Mouse (Mus musculus) frontal cortex, postnatal 36 days (tissue): Measurements from ENCODE around the gene Trak2.
"Not testable (repeated sequence)": the region's sequence is repeated elsewhere in the genome, so short reads cannot be mapped to it uniquely, and the experiment has no call there.

Source experiments
- DNase-seq, 2 experiments: peaks; one replicate each; pipeline ENCODE4 v3.0.0; 2022; ENCODE audit warnings: low spot score in 2 of 2

Gene Trak2

DNA sequence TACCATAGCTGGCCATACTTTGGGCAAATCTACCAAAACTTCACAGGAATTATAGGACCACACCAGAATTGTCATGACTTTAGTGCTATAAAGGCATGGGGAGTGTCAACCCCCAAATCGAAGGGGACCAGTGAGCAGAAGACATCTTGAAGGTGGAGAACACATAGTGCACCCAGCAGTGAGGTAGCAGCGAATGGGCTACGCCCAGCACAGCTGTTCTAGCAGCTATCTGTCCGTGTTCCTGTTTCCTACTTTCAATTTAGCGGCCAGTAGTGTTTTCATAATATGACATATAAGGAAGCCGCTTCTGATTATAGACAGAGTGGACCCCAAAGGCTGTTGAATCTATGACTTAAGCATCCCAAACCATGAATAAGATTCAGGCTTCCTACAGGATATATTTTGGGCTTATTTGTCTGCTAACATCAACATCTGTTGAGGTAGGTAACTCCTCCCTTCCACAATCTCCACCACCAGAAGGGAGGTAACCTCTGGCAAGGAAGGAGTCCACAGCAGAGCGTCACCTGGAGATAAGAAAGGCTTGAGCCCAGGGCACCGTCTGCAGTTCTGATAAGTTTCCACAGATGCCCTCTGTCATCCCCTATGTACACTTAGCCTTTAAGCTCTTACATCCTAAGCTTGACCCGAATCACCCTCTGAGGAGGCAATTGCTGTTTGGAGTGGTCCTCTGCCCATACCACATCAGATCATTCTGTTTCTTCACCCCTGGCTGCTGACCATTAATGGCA is 19.4 kb downstream of the Trak2 start:
- DNase-seq: no peak

DNA sequence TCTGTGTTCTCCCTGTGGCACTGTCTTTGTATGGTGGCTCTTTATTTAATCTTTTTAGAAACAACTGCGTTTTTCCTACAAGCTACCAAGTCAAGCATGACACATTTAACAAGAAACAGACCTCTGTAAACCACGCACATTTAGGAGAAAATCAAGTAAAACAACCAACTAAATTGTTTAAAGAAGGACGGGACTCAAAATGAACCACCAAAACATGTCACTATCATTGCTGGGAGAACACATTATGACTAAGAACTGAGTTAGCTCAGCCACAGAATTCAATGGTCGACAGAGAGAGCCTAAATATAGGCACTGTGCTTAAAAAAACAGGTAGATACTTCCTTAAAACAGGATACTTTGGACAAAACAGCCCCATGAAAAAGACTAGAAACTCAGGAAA is 20.2 kb downstream of the Trak2 start:
- DNase-seq: no peak

DNA sequence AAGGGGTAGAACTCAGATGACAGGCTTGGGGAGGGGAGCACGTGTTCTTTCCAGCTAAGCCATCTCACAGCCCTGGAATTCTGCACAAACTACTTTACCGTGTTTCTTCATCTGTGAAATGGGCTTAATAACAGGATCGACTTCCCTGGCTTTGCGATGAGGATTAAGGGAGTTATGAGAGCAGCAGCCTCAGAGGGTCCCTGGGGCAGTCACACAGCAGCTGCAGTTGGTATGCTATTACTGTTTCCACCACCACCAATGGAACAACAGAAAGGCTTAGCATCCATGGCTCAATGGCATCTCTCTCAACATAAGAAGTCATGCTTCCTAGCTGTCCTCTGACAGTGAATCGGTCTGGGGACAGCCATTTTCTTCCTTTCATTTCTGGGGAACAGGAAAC is 20.7 kb downstream of the Trak2 start:
- no peak for DNase-seq

DNA sequence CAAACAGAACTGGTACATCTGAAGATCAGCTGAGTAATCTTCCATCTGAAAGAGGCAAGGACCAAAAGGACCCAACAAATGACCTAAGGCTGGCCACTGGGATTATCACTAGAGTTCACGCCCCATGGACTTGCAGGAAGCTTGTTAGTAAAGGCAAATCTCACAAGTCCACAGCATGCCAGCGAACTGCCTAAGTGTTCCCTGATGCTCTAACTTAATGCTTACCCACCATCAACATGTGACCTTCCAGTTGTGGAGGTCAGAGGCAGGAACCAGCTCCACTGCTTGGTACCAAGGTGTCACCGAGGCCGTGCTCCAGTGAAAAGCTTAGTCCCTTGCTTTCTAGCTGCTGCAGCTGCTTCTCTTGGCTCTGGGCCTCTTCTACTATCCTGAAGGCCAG is 21.4 kb downstream of the Trak2 start:
- no peak for DNase-seq

DNA sequence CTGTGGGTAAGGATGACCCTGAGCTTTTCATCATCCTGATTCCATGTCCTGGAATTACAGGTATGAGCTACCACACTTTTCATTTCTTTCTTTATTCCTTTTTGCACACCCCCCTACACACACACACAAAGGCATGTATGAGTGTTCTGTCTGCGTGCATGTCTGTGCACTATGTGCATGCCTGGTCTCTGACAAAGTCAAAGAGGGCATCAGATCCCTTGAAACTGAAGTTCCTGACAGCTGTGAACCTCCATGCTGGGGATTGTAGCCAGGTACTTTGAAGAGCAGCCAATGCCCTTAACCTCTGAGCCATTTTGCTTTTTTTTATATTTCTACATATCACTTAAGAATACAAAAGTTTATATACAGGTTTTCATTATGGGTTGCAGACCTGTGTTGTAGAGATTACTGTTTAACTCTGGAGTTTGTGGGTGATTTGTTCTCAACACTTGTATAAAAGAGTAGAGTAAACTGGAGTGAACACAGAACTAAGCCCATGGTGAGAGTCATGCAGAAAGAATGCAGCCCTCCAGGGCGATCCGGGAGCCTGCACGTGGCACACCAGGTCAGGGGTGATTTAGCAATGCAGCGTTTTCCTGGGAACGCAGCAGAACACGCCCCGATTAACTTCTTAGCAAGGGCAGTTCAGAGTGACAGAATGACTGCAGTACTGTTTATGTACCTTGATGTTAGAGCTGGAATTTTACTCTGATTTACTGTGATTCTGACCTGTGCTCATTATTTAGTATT is 22.2 kb downstream of the Trak2 start:
- no peak for DNase-seq

DNA sequence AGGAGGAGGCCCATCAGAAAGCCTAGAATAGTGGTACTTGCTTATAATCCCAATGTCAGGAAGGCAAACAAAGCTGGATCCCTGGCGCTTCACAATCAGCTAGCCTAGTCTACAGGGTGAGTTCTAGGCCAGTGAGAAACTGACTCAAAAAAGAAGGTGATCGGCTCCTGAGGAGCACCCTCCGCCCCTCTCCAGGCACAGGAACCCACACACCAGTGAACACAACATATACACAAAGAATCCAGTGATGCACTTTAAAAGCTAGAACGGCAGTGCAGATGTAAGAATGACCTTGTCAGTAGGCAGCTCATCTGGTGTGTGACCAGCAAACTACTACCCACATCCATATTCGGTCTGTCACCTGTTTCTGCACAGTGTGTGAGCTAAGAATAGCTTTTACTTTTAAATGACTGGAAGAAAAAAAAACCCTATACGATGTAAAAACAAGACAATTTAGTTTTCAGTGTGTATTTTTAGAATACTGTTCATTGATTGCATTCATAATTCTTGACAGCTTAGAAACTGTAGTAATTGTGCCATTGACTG is 23.6 kb downstream of the Trak2 start:
- no peak for DNase-seq

DNA sequence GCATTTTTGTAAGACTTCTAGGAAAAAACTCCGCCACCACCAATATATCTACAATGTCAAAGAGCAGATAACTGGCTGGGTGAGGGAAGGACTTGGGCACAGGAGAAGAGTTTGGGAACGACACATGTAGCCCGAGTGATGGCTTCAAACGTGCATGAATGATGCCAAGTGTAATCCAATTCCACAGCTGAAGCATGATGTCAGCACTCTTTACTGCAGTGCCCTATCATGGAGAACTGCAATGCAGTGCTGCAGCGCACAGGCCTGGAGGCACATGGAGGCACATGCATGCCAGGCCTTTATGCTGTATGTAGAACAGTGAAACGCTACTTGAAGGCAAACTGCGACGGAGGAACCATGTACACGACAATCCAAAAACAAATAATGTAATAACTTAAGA is 26.5 kb downstream of the Trak2 start:
- DNase-seq: no peak

DNA sequence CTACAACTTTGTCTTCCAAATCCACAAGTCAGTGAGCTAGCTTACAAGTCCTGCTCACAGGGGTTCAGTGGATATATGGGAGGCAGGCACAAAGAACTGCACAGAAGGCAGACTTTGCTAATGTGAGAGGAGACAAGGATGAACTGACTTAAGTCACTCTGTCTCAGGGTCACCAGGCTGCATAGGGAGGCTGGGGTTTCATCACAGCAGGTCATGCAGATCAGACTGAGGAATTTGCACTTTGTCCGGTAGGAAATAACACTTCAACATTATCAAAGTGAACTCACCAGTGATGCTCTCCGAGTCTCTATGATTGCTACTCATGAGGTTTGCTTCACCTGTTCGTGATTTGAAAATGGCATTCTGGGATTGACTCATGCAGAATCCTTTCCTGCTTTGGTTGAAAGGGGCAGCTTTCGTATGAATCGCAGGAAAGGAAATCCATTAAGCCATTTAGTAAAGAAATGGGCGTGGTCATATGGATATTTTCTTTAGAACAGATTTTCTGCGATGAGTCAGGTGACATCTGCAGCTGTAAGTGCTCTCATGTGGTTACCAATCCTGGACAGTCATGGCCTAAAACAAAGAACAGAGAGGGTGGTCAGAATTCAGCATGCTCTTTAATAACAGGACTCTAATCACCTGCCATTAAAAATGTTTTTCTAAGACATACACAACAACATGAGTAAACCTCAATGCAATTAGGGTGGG is 27.1 kb downstream of the Trak2 start:
- DNase-seq: no peak

DNA sequence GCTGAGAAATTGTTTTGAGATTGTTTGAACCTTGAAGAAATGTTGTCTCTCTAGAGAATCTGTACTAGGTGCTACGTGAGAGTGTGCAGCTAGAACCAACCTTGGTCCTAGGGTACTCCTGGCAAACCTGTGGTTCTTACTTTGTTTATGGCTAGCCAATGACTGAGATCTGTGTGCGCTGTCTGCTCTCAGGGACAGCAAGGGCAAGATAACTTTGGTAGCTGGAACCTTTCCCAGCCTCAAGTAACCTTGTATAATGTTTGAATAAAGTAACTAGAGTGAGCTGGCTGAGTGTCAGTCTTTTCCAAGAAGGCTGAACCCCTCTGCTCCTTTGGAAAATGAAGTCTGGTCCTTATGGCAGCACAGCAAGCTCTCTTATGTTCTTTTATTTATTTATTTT is 27.7 kb downstream of the Trak2 start:
- DNase-seq: no peak

DNA sequence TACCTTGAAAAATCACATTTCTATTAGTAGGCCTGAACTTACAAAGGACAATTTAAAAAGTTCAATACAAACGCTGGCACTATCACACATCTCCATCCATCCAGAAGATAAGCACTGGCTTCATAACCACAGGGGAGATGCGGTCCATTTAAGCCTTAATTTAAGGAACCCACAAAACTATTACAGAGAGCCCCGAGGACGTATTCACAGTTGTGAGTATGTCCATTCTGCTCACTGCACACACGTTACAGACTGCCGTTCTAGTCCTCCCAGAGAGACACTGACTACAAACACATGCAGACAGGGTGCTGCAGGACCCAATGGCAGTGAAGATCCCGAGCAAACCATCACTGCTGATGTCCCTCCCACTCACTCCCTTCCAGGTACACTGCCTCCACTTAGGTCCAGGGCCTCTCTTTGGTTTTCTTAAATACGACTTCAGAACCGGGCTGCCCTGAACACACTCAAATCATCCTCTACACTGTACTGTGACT is 35.6 kb downstream of the Trak2 start:
- DNase-seq: no peak

DNA sequence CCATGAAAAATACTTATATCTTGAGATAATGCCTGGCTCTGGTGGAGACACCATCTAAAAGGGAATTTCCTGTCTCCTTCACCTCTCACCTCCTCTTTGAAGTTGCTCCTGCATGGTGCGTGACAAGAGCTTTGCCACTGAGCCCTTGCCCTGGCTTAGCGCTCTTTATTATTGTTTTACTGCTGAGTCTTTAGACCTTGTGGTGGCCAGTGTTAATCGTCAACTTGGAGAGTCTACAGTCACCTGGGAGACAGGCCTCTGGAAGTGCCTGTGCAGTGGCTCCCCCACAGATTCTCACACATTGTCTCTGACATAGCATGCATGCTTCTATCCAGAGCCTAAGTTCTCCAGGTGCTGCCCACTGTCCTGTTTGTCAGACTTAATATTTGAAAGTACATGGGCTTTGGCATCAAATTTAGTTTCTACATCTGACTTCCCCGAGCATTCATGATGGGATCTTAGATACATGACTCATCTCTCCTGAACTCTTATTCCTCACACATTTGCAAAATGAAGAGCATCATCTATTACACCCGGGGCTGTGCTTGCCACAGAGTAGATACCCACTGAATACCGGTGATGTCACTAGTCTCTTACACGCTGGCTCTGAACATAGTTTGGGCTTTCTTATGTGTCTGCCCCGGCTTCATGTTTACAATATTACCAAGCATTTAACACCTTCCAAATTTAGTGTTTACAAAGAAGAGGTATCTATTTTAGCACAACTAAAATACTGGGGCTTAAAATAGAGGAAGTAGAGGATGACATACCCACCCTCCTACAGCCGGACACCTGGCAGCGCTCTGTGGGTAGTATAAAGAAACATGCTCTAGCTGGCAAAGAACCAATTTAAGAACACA is 36.3 kb downstream of the Trak2 start:
- no peak for DNase-seq

DNA sequence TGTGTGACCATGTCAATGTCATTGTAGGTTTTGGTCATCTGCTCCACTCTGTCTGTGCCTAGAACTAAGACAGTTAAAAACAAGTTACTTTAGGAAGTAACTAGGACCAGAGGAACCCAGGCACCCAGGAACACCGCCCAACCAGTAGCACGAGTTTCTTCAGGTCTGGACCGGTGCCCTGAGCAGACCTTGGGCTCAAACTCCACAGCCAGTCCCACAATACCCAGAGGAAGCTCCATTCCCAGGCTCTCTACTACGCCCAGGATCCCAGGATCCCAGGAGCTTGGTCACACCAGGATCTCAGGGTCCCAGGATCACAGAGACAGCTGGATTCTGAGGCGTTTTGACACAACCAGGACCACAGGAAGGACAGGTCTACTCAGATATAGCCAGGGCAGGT is 46.6 kb downstream of the Trak2 start:
- no peak for DNase-seq

DNA sequence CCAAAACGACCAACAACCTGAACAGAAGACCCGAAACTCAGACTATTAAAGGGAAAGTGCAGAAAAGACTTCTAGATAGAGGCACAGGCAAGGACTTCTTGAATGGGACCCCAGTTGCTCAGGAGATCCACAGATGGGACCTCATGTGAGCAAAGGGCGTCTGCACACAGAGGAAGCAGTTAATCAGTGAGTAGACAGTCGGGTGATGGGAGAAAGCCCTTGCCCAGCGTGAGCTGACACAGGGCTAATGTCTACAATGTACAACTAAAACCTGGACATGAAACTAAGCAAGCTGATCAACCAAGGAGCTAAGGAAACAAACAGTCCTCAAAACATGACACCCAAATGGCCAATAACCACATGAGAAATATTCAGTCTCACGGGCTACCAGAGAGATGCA is 55.7 kb downstream of the Trak2 start:
- DNase-seq: no peak

DNA sequence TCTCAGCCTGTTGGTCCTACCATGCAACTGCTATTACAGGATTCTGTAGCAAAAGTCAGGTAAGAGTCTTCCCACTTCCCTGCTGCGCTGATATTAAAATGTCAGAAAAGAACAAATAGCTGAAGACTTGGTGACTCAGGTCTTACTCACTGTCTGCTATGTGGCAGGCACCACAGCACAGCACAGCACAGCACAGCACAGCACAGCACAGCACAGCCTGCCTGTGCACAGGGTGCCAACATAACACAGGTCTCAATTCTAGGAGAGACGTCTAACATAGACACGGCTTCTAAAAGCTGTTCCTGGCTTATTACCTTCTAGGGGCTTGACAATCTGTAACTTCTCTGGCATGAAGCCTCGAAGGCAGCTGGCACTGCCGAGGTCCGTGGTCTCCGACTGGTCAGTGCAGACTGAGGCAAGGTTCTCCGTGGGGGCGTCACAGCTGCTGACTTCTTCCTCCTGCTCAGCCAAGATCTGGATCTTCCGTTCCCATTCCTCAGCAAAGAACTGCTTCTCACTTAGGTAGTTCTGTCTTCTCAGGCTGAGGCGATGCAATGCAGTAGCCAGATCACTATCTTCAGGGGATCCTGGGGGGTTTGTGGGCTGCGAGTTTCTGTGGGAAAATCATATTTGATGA is 63.5 kb downstream of the Trak2 start:
- peak; percentile 29 to 31 for DNase-seq

DNA sequence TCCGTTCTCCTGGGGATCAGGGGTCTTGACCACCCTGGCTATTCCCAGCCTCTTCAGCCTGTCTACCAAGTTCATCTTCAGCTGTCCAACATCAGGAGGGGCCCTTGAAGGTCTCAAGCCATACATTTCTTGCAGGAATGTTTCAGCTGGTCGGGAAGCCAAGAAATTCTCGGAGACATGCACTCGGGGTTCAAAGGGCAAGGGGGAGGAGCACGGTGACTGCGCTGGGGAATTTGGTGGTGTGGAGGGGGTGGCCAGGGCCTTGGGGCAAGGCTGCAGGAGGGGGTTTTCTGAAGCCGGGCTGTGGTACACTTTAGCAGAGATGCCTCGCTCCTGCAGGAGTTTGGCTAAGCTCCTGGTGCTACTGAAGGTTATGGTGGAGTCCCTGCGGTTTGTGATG is 69.5 kb downstream of the Trak2 start:
- DNase-seq: no peak

DNA sequence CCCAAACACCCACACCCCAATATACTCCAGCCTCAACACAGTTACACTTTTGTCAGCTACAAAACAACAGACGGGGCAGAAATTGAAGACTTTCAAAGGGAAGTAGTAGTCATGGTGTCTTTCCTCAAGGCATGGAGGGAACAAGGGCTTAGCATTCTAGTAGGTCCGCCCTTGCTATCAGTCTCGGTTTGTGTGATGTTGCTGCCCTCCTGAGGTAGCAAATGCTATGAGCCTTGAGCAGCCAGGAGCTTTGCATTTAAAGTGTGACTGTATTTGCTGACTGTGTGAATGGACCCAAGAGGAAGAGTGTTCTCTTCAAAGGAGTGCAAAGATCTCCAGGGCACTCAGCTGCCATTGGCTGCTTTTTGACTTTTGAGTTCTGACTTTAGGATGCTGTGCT is 75.7 kb downstream of the Trak2 start:
- peak in 1 of 2 experiments; percentile 16 for DNase-seq

DNA sequence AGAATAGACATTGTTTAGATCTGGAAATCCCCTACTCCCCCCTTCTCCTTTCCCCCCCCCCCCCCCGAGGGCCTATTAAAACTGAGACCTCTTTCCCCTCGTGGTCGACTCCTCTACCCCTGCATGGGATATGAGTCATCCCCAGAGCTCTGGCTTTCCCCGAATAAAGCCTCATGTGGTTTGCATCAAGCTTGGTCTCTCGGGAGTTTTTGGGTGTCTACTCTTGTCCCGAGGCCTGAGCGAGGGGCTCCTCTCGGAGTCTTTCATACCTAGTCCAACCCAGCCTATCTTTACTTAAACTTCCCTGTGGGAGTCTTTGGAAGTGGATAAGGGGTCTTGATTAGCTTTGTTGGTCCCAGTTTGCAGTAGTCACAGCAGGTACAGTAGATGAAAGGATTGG is 80.8 kb downstream of the Trak2 start:
- DNase-seq: not testable (repeated sequence)

DNA sequence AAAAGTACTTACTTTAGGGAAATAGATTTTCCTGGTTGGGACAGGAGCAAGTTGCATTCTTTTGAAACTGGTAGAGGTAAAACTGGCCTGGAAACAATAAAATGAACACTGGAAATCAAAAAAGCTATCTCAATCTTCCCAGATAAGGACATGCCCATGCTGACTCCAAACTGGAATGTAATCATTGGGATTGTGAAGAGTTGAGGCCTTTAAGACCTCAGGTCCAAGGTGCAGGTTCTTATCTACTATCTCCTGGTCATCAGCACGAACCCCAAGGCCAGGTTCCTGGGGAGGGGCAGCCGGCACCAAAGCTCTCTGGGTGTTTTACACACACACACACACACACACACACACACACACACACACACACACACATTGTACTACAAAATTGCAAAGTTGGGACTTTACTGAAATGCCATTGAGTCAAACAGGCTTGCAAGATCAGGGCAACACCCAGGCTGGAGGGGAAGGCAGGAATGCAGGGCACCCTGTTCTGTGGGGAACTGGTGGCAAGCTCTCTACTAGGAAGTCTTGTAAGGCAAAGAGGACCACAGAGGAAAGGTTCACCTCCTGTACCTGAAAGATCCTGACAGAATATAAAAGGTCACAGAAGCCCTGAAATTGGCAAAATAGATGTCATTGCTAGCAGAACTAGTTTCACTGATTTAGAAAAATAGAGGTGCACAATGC is 81.6 kb downstream of the Trak2 start:
- DNase-seq: not testable (repeated sequence)

DNA sequence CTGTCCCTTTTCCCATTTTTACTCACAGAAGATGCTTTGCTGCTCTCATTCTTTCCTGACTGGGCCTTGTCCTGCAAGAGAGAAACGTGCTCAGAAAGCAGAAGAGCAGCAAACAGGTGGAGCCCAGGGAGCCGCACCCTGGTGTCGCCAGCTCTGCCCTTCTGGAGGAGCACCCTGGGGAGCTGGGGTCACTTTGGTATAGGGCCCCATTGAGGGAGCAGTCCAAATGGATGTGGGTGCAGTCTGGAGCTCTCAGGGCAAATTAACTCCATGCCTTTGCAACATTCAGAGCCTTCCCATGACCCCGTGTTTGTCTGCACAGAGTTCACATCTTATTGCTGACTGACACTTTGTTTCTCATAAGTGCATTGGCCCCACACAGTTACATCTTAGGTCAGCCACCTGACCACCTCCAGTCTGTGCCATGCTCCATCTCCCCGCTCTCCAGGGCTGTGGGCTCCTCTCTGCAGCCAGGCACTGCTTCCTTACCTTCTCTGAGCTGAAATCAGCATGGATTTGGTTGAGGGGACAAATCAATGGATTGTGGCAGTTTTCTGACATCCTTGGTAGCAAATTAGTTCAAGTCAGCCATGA is 82.4 kb downstream of the Trak2 start:
- not testable (repeated sequence) for DNase-seq
